Mouse (Mus musculus) embryonic fibroblast, embryonic 13.5 days (primary cell): Measurements from ENCODE around the gene Acta2. TPM values are rescaled to one million over a fixed set of nuclear protein-coding genes. Genes with fewer than 3 reads are reported as not detected.

Experiments
- H3K27ac ChIP-seq: 2 replicates; pipeline ENCODE4 v1.5.1; 2012; ENCODE audit warnings: low read length, control low read depth, inconsistent platforms; ENCODE audit not compliant: insufficient read depth
- H3K4me1 ChIP-seq: 2 replicates; pipeline ENCODE4 v1.6.1; 2011; ENCODE audit warnings: low read length; ENCODE audit not compliant: control insufficient read depth, insufficient read depth
- H3K4me3 ChIP-seq: 2 replicates; pipeline ENCODE4 v1.5.1; 2011; ENCODE audit warnings: mild to moderate bottlenecking, control low read depth, low read length; ENCODE audit not compliant: insufficient read depth
- CTCF ChIP-seq: IDR thresholded peaks from 2 replicates; pipeline ENCODE4 v1.5.1; 2011; ENCODE audit warnings: mild to moderate bottlenecking, control low read depth, low read length, moderate library complexity, borderline replicate concordance; ENCODE audit not compliant: insufficient read depth
- POLR2A ChIP-seq: IDR thresholded peaks from 2 replicates; pipeline ENCODE4 v1.6.1; 2011; ENCODE audit warnings: low read depth, mild to moderate bottlenecking, control low read depth, low read length, moderate library complexity
- polyA plus RNA-seq: library from polyadenylated mRNA; stranded (reverse); fragments of >200 nt; gene quantifications from 2 replicates; pipeline ENCODE4 v1.2.4, GENCODE M21; 2011; ENCODE audit warnings: low read depth; ENCODE audit not compliant: missing spikeins, insufficient read length

The Acta2 gene
- polyA plus RNA-seq, 1 experiment = 5,580 TPM

- TF ChIP-seq POLR2A (no peak), CTCF (no peak)
- Histone ChIP-seq H3K27ac (peak overlapping the region; percentile 99), H3K4me1 (peaks cover 10% of the 10 kb centered on the region), H3K4me3 (peak overlapping the region; percentile 85)
Observed at GRCm38 (mm10) chr19:34193683-34194082, 61.7 kb downstream of the Acta2 start.

DNA sequence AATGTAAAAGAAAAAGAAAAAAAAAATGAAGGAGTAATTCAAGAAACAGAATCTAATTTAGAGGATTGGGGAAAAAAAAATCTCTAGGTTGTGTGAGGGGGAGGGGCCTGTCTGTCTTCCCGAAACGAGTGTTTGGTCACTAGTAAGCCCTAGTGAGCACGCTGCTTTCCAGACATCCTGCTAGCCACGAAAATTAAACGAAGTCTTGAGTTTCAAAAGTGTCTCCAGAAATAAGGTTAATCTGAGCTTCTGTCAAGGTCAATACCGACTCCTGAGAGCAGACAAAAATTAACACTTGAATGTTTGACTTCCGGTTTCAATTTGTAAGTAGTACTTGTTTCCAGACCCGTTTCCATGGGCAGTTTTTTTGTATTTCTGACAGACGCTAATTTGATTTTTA is 62.2 kb downstream of the Acta2 start:
- Histone ChIP-seq H3K4me3 (peak overlapping the region; percentile 85), H3K27ac (peak overlapping the region; percentile 99), H3K4me1 (peaks cover 8% of the 10 kb centered on the region)
- TF ChIP-seq POLR2A = no peak
- no peak for TF ChIP-seq CTCF

GRCm38 (mm10) chr19:34192008-34192963 is 63.1 kb downstream of the Acta2 start, which contains the start of gene Stambpl1:
Gene Stambpl1 (plus strand): TSS chr19:34192229.
- TF ChIP-seq POLR2A (peak; percentile 94), CTCF (no peak)
- Histone ChIP-seq H3K27ac (peak within 1 kb of the TSS; percentile 99), H3K4me3 (peak within 1 kb of the TSS; percentile 85), H3K4me1 (peaks cover 4% of the 10 kb centered on the region; the same call in 1 of the 2 replicates)

DNA sequence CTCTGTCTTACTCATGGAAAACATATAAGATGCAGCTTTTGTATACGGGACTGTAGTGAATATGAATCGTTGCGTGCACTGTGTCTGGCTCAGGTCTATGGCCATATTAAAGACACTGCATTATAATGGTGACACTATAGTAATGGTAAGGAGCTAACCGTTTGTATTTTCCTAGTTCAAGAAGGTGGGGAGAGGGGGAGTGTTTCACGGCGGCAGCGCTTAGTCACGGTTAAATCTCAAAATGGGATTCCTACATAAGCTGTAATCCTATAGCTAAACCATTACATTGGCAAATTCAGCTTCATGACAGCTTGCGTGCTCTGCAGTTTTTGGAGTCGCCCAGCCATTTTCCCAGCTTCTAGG is 63.8 kb downstream of the Acta2 start:
- Histone ChIP-seq H3K4me3 (peak overlapping the region; percentile 85), H3K4me1 (peaks cover 3% of the 10 kb centered on the region; the same call in 1 of the 2 replicates), H3K27ac (0 out of 2 replicates have a peak overlapping the region, but pooled peaks have one; percentile 3)
- TF ChIP-seq POLR2A (no peak), CTCF (no peak)

Other genes starting within 250 kb of the Acta2 start
- gene Lipk, start 247.3 kb downstream of the Acta2 start, polyA plus RNA-seq = not detected in 2 replicates
- not detected in 2 replicates for gene Lipn, start 188.2 kb downstream of the Acta2 start, polyA plus RNA-seq
- 0.25 TPM in 1 of 2 replicates, not detected in the other for gene Lipm, start 154.7 kb downstream of the Acta2 start, polyA plus RNA-seq
- gene Ankrd22, start 89.5 kb downstream of the Acta2 start, polyA plus RNA-seq = not detected in 2 replicates
- 30.6 and 40.5 TPM in 2 replicates for gene Stambpl1, start 63.4 kb downstream of the Acta2 start, polyA plus RNA-seq
- gene Fas, start 35.1 kb upstream of the Acta2 start, polyA plus RNA-seq = 27.9 and 32.2 TPM in 2 replicates
- 15.2 and 18.8 TPM in 2 replicates for gene Ch25h, start 219.6 kb upstream of the Acta2 start, polyA plus RNA-seq